In genomic region chr9:121239571-121239970, GRCm38 (mm10) we compare ENCODE assay signal across 23 mouse cellular contexts. TPM values are rescaled to one million over a fixed set of nuclear protein-coding genes. Genes with fewer than 3 reads are reported as not detected.
DNase-seq lines count a peak whose midpoint lies in the region; ATAC-seq and TF ChIP-seq lines count a peak whose summit lies in the region.
"Had no signal": no experiment of that assay in that cellular context is flagged by ENCODE, and none has a peak within 500 bp of the region (broad histone marks: within the 10 kb centered on the region; RNA-seq: fewer than 3 reads in every experiment).

No protein-coding gene starts in this region.

- no peak for TF ChIP-seq CTCF in kidney, adult 2 months (conservative IDR thresholded peaks at IDR 0.05; ENCODE audit: insufficient read depth, insufficient read length, low read depth, low read length)
- no peak for TF ChIP-seq CTCF in lung, postnatal 0 days (IDR thresholded peaks at IDR 0.05)

- H3K4me1 ChIP-seq in kidney, adult 2 months (ENCODE audit: control insufficient read depth, insufficient read depth, low read length): no peaks in the 10 kb centered on the region
- no peaks in the 10 kb centered on the region for H3K4me1 ChIP-seq in lung, postnatal 0 days (ENCODE audit: insufficient read depth, low read depth, low read length)
- H3K4me1 ChIP-seq: forebrain, embryonic 13.5 days; limb, embryonic 12.5 days; midbrain, embryonic 13.5 days; neural tube, embryonic 13.5 days had no signal

- ATAC-seq in lung, postnatal 0 days: no peak
- ATAC-seq: intestine, postnatal 0 days; midbrain, embryonic 13.5 days had no signal

- no peak overlapping the region for H3K9ac ChIP-seq in lung, postnatal 0 days (replicated peaks; ENCODE audit: low read depth)
- H3K9ac ChIP-seq: forebrain, embryonic 13.5 days; hindbrain, embryonic 14.5 days; limb, embryonic 12.5 days; midbrain, embryonic 13.5 days; neural tube, embryonic 13.5 days had no signal

- no peaks in the 10 kb centered on the region for H3K36me3 ChIP-seq in kidney, adult 2 months (ENCODE audit: control insufficient read depth, insufficient read depth, low read length)
- H3K36me3 ChIP-seq in lung, postnatal 0 days (ENCODE audit: insufficient read depth, low read length): no peaks in the 10 kb centered on the region
- H3K36me3 ChIP-seq: G1E; limb, embryonic 12.5 days; midbrain, embryonic 13.5 days; neural tube, embryonic 13.5 days had no signal

- no peaks in the 10 kb centered on the region for H3K9me3 ChIP-seq in lung, postnatal 0 days (ENCODE audit: low read length)
- H3K9me3 ChIP-seq: forebrain, embryonic 13.5 days; G1E; limb, embryonic 12.5 days; midbrain, embryonic 13.5 days; neural tube, embryonic 13.5 days had no signal

- TF ChIP-seq POLR2A in kidney, adult 2 months (IDR thresholded peaks at IDR 0.05; ENCODE audit: low read depth, low read length): no peak

- 81% methylated on average over 6 of the region's 6 CpGs for WGBS in kidney, adult 2 months
- WGBS in lung, postnatal 0 days: 73% methylated on average over 6 of the region's 6 CpGs

- no peak overlapping the region for H3K4me2 ChIP-seq in lung, postnatal 0 days (replicated peaks; ENCODE audit: low read depth, low read length)
- H3K4me2 ChIP-seq: forebrain, embryonic 13.5 days; hindbrain, embryonic 14.5 days; limb, embryonic 12.5 days; liver, embryonic 11.5 days; midbrain, embryonic 13.5 days; neural tube, embryonic 13.5 days had no signal

- TF ChIP-seq EP300 in lung, postnatal 0 days (IDR thresholded peaks at IDR 0.05): no peak

- no peaks in the 10 kb centered on the region for H3K27me3 ChIP-seq in kidney, adult 2 months (replicated peaks; ENCODE audit: control insufficient read depth, insufficient read depth, low read length)
- no peaks in the 10 kb centered on the region for H3K27me3 ChIP-seq in lung, postnatal 0 days (replicated peaks; ENCODE audit: insufficient read depth, low read length)
- H3K27me3 ChIP-seq: forebrain, embryonic 13.5 days; midbrain, embryonic 13.5 days had no signal

- peak; percentile 0 for DNase-seq in gastrocnemius, adult 18-20 months (ENCODE audit: low spot score)
- no peak for DNase-seq in gastrocnemius, postnatal 10 days
- peak; percentile 0 for DNase-seq in kidney, adult 2 months
- DNase-seq in kidney, postnatal 36 days: no peak
- peak; percentile 1 to 8 for DNase-seq in lung, postnatal 4 days
- DNase-seq in lung, postnatal 0 days (ENCODE audit: low spot score): no peak
- peak; percentile 1 for DNase-seq in urinary bladder, postnatal 25 days (ENCODE audit: low spot score)
- no peak for DNase-seq in urinary bladder, postnatal 14 days (ENCODE audit: low spot score)
- DNase-seq: adrenal gland, adult 8-10 months; gastrocnemius, postnatal 25 days; heart, adult 2 months; right cerebral cortex, postnatal 14 days; spleen, adult 18-20 months; thymus, postnatal 36 days had no signal

- no peak overlapping the region for H3K27ac ChIP-seq in kidney, adult 2 months (ENCODE audit: insufficient read depth, low read depth, low read length)
- no peak overlapping the region for H3K27ac ChIP-seq in lung, postnatal 0 days (ENCODE audit: low read length)
- H3K27ac ChIP-seq: forebrain, embryonic 13.5 days; heart, adult 2 months; hindbrain, embryonic 14.5 days; limb, embryonic 12.5 days; macrophage; midbrain, embryonic 13.5 days; neural tube, embryonic 13.5 days had no signal

- H3K4me3 ChIP-seq in kidney, adult 2 months (ENCODE audit: insufficient read depth, low read depth, low read length): no peak overlapping the region
- H3K4me3 ChIP-seq in lung, postnatal 0 days (ENCODE audit: low read depth, low read length): no peak overlapping the region
- H3K4me3 ChIP-seq: forebrain, embryonic 13.5 days; heart, adult 2 months; limb, embryonic 12.5 days; midbrain, embryonic 13.5 days; neural tube, embryonic 13.5 days had no signal

RNA-seq across cellular contexts. Expression of gene Ulk4, which starts 37.4 kb away (rescaled TPM):
- total RNA-seq in gastrocnemius, adult 18-20 months (2021): under 1 TPM; 0.07 TPM
- under 1 TPM; 0.80 to 0.97 TPM for total RNA-seq in gastrocnemius, postnatal 10 days (2021)
- polyA plus RNA-seq in kidney, adult 2 months (2012; rRNA removed): 1.9 and 4.8 TPM in 2 replicates
- polyA plus RNA-seq in lung, postnatal 0 days (2015; fragmentation: Nextera tagmentation; extraction: Ambion mirVana): 117 and 122 TPM in 2 replicates

RNA-seq across cellular contexts. Expression of gene Trak1, which starts 57.7 kb away (rescaled TPM):
- total RNA-seq in gastrocnemius, adult 18-20 months (2021): 100 to 1,000 TPM; 172 to 191 TPM
- total RNA-seq in gastrocnemius, postnatal 10 days (2021): 100 to 1,000 TPM; 203 to 207 TPM
- polyA plus RNA-seq in kidney, adult 2 months (2012; rRNA removed): 65.1 and 65.2 TPM in 2 replicates
- polyA plus RNA-seq in lung, postnatal 0 days (2015; fragmentation: Nextera tagmentation; extraction: Ambion mirVana): 27.1 and 28.6 TPM in 2 replicates

Comparison
In these comparisons a context has a peak if more than half of its experiments do, and no peak if none do; other contexts are left out.
1. DNase-seq: peak in gastrocnemius, adult 18-20 months (single experiment), kidney, adult 2 months (single experiment), lung, postnatal 4 days (2 of 2) and urinary bladder, postnatal 25 days (single experiment); none in gastrocnemius, postnatal 10 days (single experiment), kidney, postnatal 36 days (0 of 2), lung, postnatal 0 days (single experiment) and urinary bladder, postnatal 14 days (single experiment).